Mouse (Mus musculus) cortical plate, adult 2 months (tissue): ENCODE results near the gene Lpgat1.

ENCODE experiments used
- CTCF ChIP-seq: fragments of 200-500 bp; IDR thresholded peaks from 2 replicates; pipeline ENCODE4 v1.5.1; 2011; ENCODE audit warnings: mild to moderate bottlenecking, control low read depth, low read length; ENCODE audit not compliant: insufficient read depth; ENCODE audit errors: extremely low read depth
- POLR2A ChIP-seq: fragments of 200-500 bp; IDR thresholded peaks from 2 replicates; pipeline ENCODE4 v1.6.1; 2011; ENCODE audit warnings: mild to moderate bottlenecking, low read length, control low read depth; ENCODE audit not compliant: insufficient read depth; ENCODE audit errors: extremely low read depth

DNA sequence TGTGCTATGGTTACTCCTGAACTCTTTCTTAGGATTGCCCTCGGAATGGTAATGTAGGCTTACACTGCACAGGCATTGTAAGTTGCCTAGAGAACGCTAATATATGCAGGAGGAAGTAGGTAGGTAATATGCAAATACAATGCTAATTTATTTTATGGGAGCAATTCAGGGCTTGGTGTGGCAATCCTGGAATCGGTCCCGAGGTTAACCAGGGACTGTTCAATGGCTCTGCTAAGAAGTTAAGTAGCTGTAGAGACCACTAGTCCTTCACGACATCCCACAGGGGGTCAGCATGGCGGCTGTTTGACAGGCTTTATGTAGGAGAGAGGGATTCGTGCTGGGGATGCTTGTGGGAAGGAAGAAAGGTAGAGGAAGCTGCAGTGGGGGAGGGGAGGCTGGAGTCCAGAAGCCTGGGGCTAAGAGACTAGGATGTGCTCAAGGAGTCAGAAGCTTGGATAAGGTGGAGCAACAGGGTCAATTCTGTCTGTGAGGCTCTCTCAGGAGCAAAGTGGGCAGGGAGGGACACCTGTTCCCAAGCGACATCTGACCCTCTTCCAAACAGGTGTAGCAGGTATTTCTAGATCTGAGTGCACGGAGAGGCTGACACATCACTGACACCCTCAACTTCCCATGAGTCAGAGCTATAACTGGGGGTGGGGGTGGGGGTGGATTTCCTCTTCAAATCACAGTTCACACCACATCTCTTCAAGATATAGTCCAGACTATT lies 84.6 kb downstream of the Lpgat1 start:
- TF ChIP-seq POLR2A = no peak
- TF ChIP-seq CTCF = no peak
